Mouse (Mus musculus) CH12.LX (cell line): ENCODE data around the gene Trp73.

Experiments used
- CTCF ChIP-seq, 2 experiments: IDR thresholded peaks in 1 of 2; conservative IDR thresholded peaks in 1 of 2; 2 replicates each; pipeline ENCODE4 v1.5.1; 2011 to 2012; ENCODE audit warnings: low read depth in 2 of 2, low read length in 2 of 2, improper control_type of control experiment in 1 of 2, inconsistent platforms in 1 of 2, mild to moderate bottlenecking in 1 of 2, moderate library complexity in 1 of 2
- ETS1 ChIP-seq: conservative IDR thresholded peaks from 2 replicates; pipeline ENCODE4 v1.6.1; 2012; ENCODE audit warnings: low read depth, mild to moderate bottlenecking, inconsistent platforms, low read length, improper control_type of control experiment, moderate library complexity
- POLR2A ChIP-seq: IDR thresholded peaks from 2 replicates; pipeline ENCODE4 v1.6.1; 2011; ENCODE audit warnings: low read depth, mild to moderate bottlenecking, improper control_type of control experiment, low read length
- POLR2AphosphoS2 ChIP-seq: IDR thresholded peaks from 2 replicates; pipeline ENCODE4 v1.6.1; 2011; ENCODE audit warnings: low read depth, low read length, improper control_type of control experiment
- TCF12 ChIP-seq: IDR thresholded peaks from 2 replicates; pipeline ENCODE4 v1.6.1; 2014; ENCODE audit warnings: low read depth, mild to moderate bottlenecking, inconsistent platforms, low read length, improper control_type of control experiment

- no peak for TF ChIP-seq CTCF (conservative IDR thresholded peaks at IDR 0.05 in 1 of 2, IDR thresholded peaks at IDR 0.05 in 1 of 2; ENCODE audit: low read depth in 2 of 2, low read length in 2 of 2)
- no peak for TF ChIP-seq TCF12
- no peak for TF ChIP-seq POLR2A
- no peak for TF ChIP-seq ETS1
- no peak for TF ChIP-seq POLR2AphosphoS2
These were observed 46.1 kb upstream of the Trp73 start for GRCm38 (mm10) chr4:154186002-154186537.
